Comparison of ENCODE assay signal across 13 mouse cellular contexts in genomic region chr9:40397471-40398245, GRCm38 (mm10).
A peak's percentile ranks its signal among the peaks of the same experiment; 100 is the strongest.
DNase-seq lines count a peak whose midpoint lies in the region; ATAC-seq and TF ChIP-seq lines count a peak whose summit lies in the region.
"Had no signal": no experiment of that assay in that cellular context is flagged by ENCODE, and none has a peak within 500 bp of the region (broad histone marks: within the 10 kb centered on the region; RNA-seq: fewer than 3 reads in every experiment).

No protein-coding gene starts in this region.

- H3K9me3 ChIP-seq in forebrain, embryonic 12.5 days: no peaks in the 10 kb centered on the region
- H3K9me3 ChIP-seq in forebrain, embryonic 10.5 days: no peaks in the 10 kb centered on the region
- no peaks in the 10 kb centered on the region for H3K9me3 ChIP-seq in intestine, embryonic 14.5 days (ENCODE audit: control insufficient read depth, low read length)
- no peaks in the 10 kb centered on the region for H3K9me3 ChIP-seq in intestine, embryonic 16.5 days (ENCODE audit: control insufficient read depth, low read length)
- no peaks in the 10 kb centered on the region for H3K9me3 ChIP-seq in stomach, embryonic 14.5 days (ENCODE audit: control insufficient read depth, low read depth, low read length)
- H3K9me3 ChIP-seq in stomach, postnatal 0 days (ENCODE audit: control insufficient read depth, low read length): no peaks in the 10 kb centered on the region
- H3K9me3 ChIP-seq: embryonic facial prominence, embryonic 13.5 days had no signal

- no peak overlapping the region for H3K4me3 ChIP-seq in forebrain, embryonic 12.5 days (replicated peaks)
- no peak overlapping the region for H3K4me3 ChIP-seq in forebrain, embryonic 10.5 days
- no peak overlapping the region for H3K4me3 ChIP-seq in intestine, embryonic 14.5 days (ENCODE audit: low read depth, low read length)
- no peak overlapping the region for H3K4me3 ChIP-seq in intestine, embryonic 16.5 days (ENCODE audit: low read length)
- peak overlapping the region; percentile 4; the same call in 1 of the 2 replicates for H3K4me3 ChIP-seq in stomach, embryonic 14.5 days (ENCODE audit: low read depth, low read length)
- no peak overlapping the region for H3K4me3 ChIP-seq in stomach, postnatal 0 days (ENCODE audit: low read depth, low read length)

- no peak overlapping the region for H3K4me2 ChIP-seq in forebrain, embryonic 12.5 days
- 0 out of 2 replicates have a peak overlapping the region, but pooled peaks have one; percentile 31 for H3K4me2 ChIP-seq in intestine, embryonic 14.5 days (ENCODE audit: low read length)
- H3K4me2 ChIP-seq in intestine, embryonic 16.5 days (ENCODE audit: low read depth, low read length): no peak overlapping the region
- no peak overlapping the region for H3K4me2 ChIP-seq in stomach, embryonic 14.5 days (replicated peaks; ENCODE audit: low read depth, low read length)
- no peak overlapping the region for H3K4me2 ChIP-seq in stomach, postnatal 0 days (replicated peaks; ENCODE audit: low read depth)
- H3K4me2 ChIP-seq: liver, embryonic 11.5 days had no signal

- no peak overlapping the region for H3K27ac ChIP-seq in forebrain, embryonic 12.5 days
- H3K27ac ChIP-seq in forebrain, embryonic 10.5 days: no peak overlapping the region
- no peak overlapping the region for H3K27ac ChIP-seq in intestine, embryonic 14.5 days (ENCODE audit: low read depth)
- H3K27ac ChIP-seq in intestine, embryonic 16.5 days (ENCODE audit: low read length): no peak overlapping the region
- H3K27ac ChIP-seq in stomach, embryonic 14.5 days (ENCODE audit: low read length): no peak overlapping the region
- H3K27ac ChIP-seq in stomach, postnatal 0 days (replicated peaks): no peak overlapping the region
- H3K27ac ChIP-seq: embryonic facial prominence, embryonic 13.5 days had no signal

- H3K36me3 ChIP-seq in forebrain, embryonic 12.5 days (replicated peaks): no peaks in the 10 kb centered on the region
- H3K36me3 ChIP-seq in forebrain, embryonic 10.5 days (replicated peaks): no peaks in the 10 kb centered on the region
- H3K36me3 ChIP-seq in intestine, embryonic 14.5 days (ENCODE audit: control insufficient read depth, insufficient read depth, low read length): no peaks in the 10 kb centered on the region
- H3K36me3 ChIP-seq in intestine, embryonic 16.5 days (ENCODE audit: control insufficient read depth, insufficient read depth, low read length): no peaks in the 10 kb centered on the region
- no peaks in the 10 kb centered on the region for H3K36me3 ChIP-seq in stomach, embryonic 14.5 days (ENCODE audit: control insufficient read depth, insufficient read depth, low read length)
- no peaks in the 10 kb centered on the region for H3K36me3 ChIP-seq in stomach, postnatal 0 days (ENCODE audit: control insufficient read depth, insufficient read depth, low read length)
- H3K36me3 ChIP-seq: embryonic facial prominence, embryonic 13.5 days had no signal

- TF ChIP-seq CTCF in stomach, postnatal 0 days (IDR thresholded peaks at IDR 0.05; ENCODE audit: low read depth): no peak

- TF ChIP-seq EP300 in stomach, postnatal 0 days (optimal IDR thresholded peaks at IDR 0.05): no peak

- ATAC-seq in forebrain, embryonic 12.5 days (ENCODE audit: low FRiP score): 0 out of 2 replicates have a peak, but pooled peaks have one; percentile 18
- ATAC-seq in intestine, embryonic 14.5 days (replicated peaks; ENCODE audit: low FRiP score, low TSS enrichment, low read depth): no peak
- no peak for ATAC-seq in intestine, embryonic 16.5 days
- no peak for ATAC-seq in stomach, embryonic 14.5 days (ENCODE audit: insufficient number of reproducible peaks, insufficient read depth, low FRiP score, low read depth)
- no peak for ATAC-seq in stomach, postnatal 0 days (ENCODE audit: low FRiP score, low TSS enrichment)

- no peak overlapping the region for H3K9ac ChIP-seq in forebrain, embryonic 12.5 days
- H3K9ac ChIP-seq in intestine, embryonic 14.5 days (ENCODE audit: low read length): no peak overlapping the region
- no peak overlapping the region for H3K9ac ChIP-seq in intestine, embryonic 16.5 days (ENCODE audit: low read depth, low read length)
- no peak overlapping the region for H3K9ac ChIP-seq in stomach, embryonic 14.5 days (replicated peaks; ENCODE audit: low read depth, low read length)
- no peak overlapping the region for H3K9ac ChIP-seq in stomach, postnatal 0 days (ENCODE audit: low read length)
- H3K9ac ChIP-seq: embryonic facial prominence, embryonic 13.5 days; lung, embryonic 14.5 days had no signal

- H3K4me1 ChIP-seq in forebrain, embryonic 12.5 days: peaks cover 8% of the 10 kb centered on the region
- peaks cover 9% of the 10 kb centered on the region for H3K4me1 ChIP-seq in forebrain, embryonic 10.5 days
- 0 out of 2 replicates have a peak, but pooled peaks cover 2% of the 10 kb centered on the region for H3K4me1 ChIP-seq in intestine, embryonic 14.5 days (replicated peaks; ENCODE audit: control insufficient read depth, insufficient read depth, low read length)
- peaks cover 2% of the 10 kb centered on the region; the same call in 1 of the 2 replicates for H3K4me1 ChIP-seq in intestine, embryonic 16.5 days (ENCODE audit: control insufficient read depth, insufficient read depth, low read length)
- no peaks in the 10 kb centered on the region for H3K4me1 ChIP-seq in stomach, embryonic 14.5 days (ENCODE audit: control insufficient read depth, insufficient read depth, low read length)
- no peaks in the 10 kb centered on the region for H3K4me1 ChIP-seq in stomach, postnatal 0 days (replicated peaks; ENCODE audit: control insufficient read depth, insufficient read depth)

- no peak for DNase-seq in forebrain, embryonic 10.5 days (ENCODE audit: extremely low spot score, low spot score)
- no peak for DNase-seq in intestine, embryonic 14.5 days (ENCODE audit: low spot score)
- no peak for DNase-seq in stomach, postnatal 0 days (ENCODE audit: low spot score)
- no peak for DNase-seq in urinary bladder, adult 2 months (ENCODE audit: low spot score)
- DNase-seq in right cerebral cortex, postnatal 36 days (ENCODE audit: low spot score in 2 of 2): no peak
- DNase-seq: cerebellum, adult 8-10 months had no signal

- WGBS in forebrain, embryonic 12.5 days: 60% methylated on average over 7 of the region's 7 CpGs
- 70% methylated on average over 7 of the region's 7 CpGs for WGBS in forebrain, embryonic 10.5 days
- WGBS in intestine, embryonic 14.5 days: 76% methylated on average over 7 of the region's 7 CpGs
- 75% methylated on average over 7 of the region's 7 CpGs for WGBS in intestine, embryonic 16.5 days
- 79% methylated on average over 7 of the region's 7 CpGs for WGBS in stomach, embryonic 14.5 days
- 73% methylated on average over 7 of the region's 7 CpGs for WGBS in stomach, postnatal 0 days

- H3K27me3 ChIP-seq in forebrain, embryonic 12.5 days: no peaks in the 10 kb centered on the region
- H3K27me3 ChIP-seq in forebrain, embryonic 10.5 days (ENCODE audit: poor library complexity, severe bottlenecking): no peaks in the 10 kb centered on the region
- H3K27me3 ChIP-seq in intestine, embryonic 14.5 days (replicated peaks; ENCODE audit: control insufficient read depth, insufficient read depth, low read length): no peaks in the 10 kb centered on the region
- H3K27me3 ChIP-seq in intestine, embryonic 16.5 days (replicated peaks; ENCODE audit: control insufficient read depth, insufficient read depth, low read length): no peaks in the 10 kb centered on the region
- no peaks in the 10 kb centered on the region for H3K27me3 ChIP-seq in stomach, embryonic 14.5 days (ENCODE audit: control insufficient read depth, insufficient read depth, low read length)
- no peaks in the 10 kb centered on the region for H3K27me3 ChIP-seq in stomach, postnatal 0 days (ENCODE audit: control insufficient read depth, insufficient read depth, low read length)
- H3K27me3 ChIP-seq: CH12.LX; embryonic facial prominence, embryonic 13.5 days had no signal
